Mouse (Mus musculus) spleen, postnatal 0 days (tissue): ENCODE results near the gene Gm6176. TPM values are rescaled to one million over a fixed set of nuclear protein-coding genes. Genes with fewer than 3 reads are reported as not detected.

Experiments used
- polyA plus RNA-seq: library from polyadenylated mRNA; unstranded; fragments of >200 nt; fragmentation: Nextera tagmentation; extraction: Ambion mirVana; gene quantifications from 2 replicates; pipeline ENCODE4 v1.2.1, GENCODE M21; 2015

Gm6176 gene
- not detected in 2 replicates for polyA plus RNA-seq

GRCm38 (mm10) chr7:22056205-22056604, at the start of gene Gm6176:
Gene Gm6176, minus strand, starts transcription at chr7:22056305.

DNA sequence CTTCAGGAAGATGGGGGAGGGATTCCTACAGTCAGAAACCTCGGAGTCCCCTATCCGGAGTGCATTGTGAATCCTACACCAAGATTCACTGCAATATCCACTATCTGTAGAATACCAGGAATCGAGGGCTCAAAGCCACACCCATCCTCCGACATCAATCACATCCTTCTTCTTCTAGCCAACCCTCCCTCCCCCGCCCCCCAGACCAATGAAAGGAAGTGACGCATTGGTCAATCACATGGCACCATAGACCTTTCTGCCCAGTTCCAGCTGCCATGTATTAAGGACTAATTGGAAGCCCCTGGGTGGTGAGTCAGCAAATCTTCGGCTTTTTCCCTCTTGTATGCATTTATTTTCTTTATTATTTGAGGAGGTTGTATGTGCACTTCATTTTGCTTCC, 12.7 kb upstream of the Gm6176 start, which contains the start of gene Vmn1r139:
Gene Vmn1r139 (plus strand): TSS at position 301 of the 400 bp plus-strand sequence.

GRCm38 (mm10) chr7:22028797-22029196, 27.3 kb downstream of the Gm6176 start, which contains the start of gene Vmn1r138:
Gene Vmn1r138, minus strand, starts transcription at chr7:22028897.

Other genes with a start within 250 kb of the Gm6176 start
- not detected in 2 replicates for gene Vmn1r135, start 224.0 kb downstream of the Gm6176 start, polyA plus RNA-seq
- not detected in 2 replicates for gene Gm5725, start 212.0 kb downstream of the Gm6176 start, polyA plus RNA-seq
- gene Gm5891, start 135.0 kb downstream of the Gm6176 start, polyA plus RNA-seq: not detected in 2 replicates
- gene Vmn1r137, start 61.7 kb downstream of the Gm6176 start, polyA plus RNA-seq: not detected in 2 replicates
- not detected in 2 replicates for gene Vmn1r138, start 27.4 kb downstream of the Gm6176 start, polyA plus RNA-seq
- gene Vmn1r139, start 12.8 kb upstream of the Gm6176 start, polyA plus RNA-seq: not detected in 2 replicates
- not detected in 2 replicates for gene Gm16451, start 61.9 kb upstream of the Gm6176 start, polyA plus RNA-seq
- not detected in 2 replicates for gene Gm10666, start 78.4 kb upstream of the Gm6176 start, polyA plus RNA-seq
- gene Vmn1r142, start 107.7 kb upstream of the Gm6176 start, polyA plus RNA-seq: not detected in 2 replicates
- gene Vmn1r143, start 133.1 kb upstream of the Gm6176 start, polyA plus RNA-seq: not detected in 2 replicates
- gene Gm8653, start 145.0 kb upstream of the Gm6176 start, polyA plus RNA-seq: not detected in 2 replicates
- gene Gm8453, start 173.2 kb upstream of the Gm6176 start, polyA plus RNA-seq: not detected in 2 replicates